Mouse (Mus musculus) T-cell, adult 2 months (primary cell): ENCODE results near the gene Ccs.
"Not testable (repeated sequence)": the region's sequence is repeated elsewhere in the genome, so short reads cannot be mapped to it uniquely, and the experiment has no call there.

Source experiments
- DNase-seq: peaks from one replicate; pipeline ENCODE4 v3.0.0; 2022; ENCODE audit warnings: low spot score

Gene Ccs

DNA sequence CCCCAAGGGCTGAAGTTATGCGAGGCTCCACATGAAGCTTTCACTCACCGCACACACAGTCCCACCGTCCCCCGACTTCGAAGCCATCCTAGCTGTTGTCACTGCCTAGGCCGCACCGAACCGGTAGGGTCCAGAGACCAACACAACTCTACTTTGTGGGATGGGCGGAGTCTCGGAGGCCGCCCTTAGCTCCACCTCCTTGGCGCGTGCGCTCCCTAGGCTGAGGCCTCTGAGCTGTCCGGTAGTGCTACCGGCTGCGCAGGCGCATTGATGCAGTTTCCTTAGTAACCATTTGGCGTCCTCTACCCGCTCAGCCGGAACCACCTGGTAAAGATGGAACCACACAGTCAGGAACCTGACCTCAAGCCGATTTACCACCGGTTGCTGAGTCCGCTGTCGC is at the start of gene Ccs, which contains the start of gene Ccdc87:
TSS of gene Ccs (minus strand) at position 184 of the 400 bp plus-strand sequence.
TSS of gene Ccdc87 (plus strand) at position 218 of the 400 bp plus-strand sequence.
- peak; percentile 97 for DNase-seq

GRCm38 (mm10) chr19:4883961-4884360 is 44.8 kb upstream of the Ccs start:
- no peak for DNase-seq

GRCm38 (mm10) chr19:4879324-4879703 is 40.2 kb upstream of the Ccs start:
- DNase-seq = no peak

DNA sequence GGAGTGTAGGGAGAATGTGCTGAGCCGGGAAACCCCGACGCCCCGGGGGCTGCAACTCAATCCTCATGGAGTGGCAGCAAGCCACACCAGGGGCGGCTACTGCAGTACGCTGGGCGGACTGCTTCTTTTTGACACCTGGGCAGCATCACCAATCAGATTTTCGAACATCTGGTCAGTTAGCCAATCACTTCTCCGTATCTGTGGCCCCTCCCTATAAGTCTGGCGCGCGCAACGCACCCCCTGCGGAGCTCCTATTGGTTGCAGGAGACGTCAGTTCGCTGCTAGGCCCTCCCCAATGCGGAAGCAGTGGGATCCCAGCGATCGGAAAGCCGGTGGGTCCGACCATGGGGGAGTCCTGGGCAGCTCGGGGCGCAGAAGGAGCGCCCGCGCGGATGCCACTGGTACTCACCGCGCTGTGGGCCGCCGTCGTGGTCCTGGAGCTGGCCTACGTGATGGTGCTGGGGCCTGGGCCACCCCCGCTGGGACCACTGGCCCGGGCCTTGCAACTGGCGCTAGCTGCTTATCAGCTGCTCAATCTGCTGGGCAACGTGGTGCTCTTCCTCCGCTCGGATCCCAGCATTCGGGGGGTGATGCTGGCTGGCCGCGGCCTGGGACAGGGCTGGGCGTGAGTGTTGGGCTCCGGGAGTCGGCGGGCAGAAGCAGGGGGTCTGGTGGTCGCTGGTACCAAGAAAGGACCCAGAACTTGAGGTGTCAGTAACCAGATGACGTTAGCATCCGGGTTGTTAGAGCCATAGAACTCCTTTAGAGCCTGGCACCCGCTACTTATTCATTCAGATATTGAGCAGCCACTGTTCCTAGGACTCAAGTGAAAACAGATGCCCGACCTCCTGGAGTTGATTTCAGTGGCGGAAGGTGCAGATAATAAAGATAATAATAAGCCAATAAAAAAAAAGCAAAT is 39.5 kb upstream of the Ccs start, which contains the start of gene Zdhhc24:
TSS of gene Zdhhc24 (plus strand) at position 264 of the 919 bp plus-strand sequence.
- DNase-seq = peak; percentile 91

GRCm38 (mm10) chr19:4877785-4878184 is 38.7 kb upstream of the Ccs start, which contains the start of gene Actn3:
TSS of gene Actn3 (minus strand) at chr19:4877909.
- DNase-seq = no peak

- no peak for DNase-seq
Measured at GRCm38 (mm10) chr19:4876755-4877154, 37.6 kb upstream of the Ccs start.

DNA sequence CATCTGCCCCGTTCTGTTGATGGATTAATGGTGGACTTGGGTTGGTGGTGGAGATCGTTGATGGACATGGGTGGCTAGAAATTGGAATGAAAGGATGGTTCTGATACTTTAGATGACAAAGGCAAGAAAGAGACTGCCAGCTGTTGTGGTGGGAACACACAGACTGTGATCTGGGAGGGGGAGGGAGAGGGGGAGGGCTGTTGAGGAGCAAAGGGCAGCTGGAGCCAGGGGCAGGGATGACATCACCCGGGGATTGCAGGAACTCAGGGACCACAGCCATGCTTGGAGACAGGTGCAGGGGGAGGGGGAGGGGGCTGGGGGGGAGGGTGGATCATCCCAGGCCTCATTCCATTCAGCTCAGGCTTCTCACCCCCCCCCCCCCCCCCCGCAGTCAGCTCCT is 37.1 kb upstream of the Ccs start:
- no peak for DNase-seq

GRCm38 (mm10) chr19:4874613-4875012 is 35.5 kb upstream of the Ccs start:
- not testable (repeated sequence) for DNase-seq

DNA sequence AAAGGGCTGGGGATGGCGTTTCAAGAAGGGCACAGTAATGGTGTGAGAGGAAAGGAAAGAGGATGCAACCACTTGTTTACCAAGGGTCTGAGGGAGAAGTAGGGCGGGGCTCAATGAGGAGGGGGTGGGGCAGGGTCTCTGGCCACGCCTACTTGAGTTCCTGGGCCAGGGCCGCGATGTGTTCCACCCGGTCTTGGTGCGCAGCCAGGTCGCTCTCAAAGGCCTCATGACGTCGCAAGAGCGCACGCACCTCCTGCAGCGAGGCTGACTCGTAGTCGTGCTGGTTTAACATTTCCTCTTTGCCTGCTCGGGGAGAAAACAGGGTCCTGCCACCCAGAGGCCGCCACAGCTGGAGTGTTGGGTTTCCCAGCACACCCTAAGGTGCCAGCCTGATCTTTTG is 26.0 kb upstream of the Ccs start:
- DNase-seq = peak; percentile 47

DNA sequence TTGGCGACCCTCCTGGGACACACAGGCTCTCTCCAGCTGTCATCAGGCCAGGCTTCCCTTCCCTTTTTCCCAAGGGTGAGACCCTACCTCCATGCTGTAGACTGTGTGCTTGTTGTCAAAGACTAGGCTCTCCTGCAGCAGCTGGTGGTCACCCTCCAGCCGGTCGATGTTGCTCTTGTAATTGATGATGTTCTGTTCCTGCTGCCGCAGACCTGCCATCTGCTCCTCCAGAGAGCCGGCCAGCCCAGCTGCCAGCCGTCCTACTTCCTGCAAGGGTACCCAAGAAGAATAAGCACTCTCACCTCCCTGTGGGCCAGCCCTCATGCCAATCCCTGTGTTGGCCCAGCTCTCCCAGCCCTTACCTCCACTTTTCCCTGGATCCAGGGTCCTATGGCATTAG is 23.9 kb upstream of the Ccs start:
- no peak for DNase-seq

GRCm38 (mm10) chr19:4859081-4859480 is 19.9 kb upstream of the Ccs start:
- DNase-seq = no peak

DNA sequence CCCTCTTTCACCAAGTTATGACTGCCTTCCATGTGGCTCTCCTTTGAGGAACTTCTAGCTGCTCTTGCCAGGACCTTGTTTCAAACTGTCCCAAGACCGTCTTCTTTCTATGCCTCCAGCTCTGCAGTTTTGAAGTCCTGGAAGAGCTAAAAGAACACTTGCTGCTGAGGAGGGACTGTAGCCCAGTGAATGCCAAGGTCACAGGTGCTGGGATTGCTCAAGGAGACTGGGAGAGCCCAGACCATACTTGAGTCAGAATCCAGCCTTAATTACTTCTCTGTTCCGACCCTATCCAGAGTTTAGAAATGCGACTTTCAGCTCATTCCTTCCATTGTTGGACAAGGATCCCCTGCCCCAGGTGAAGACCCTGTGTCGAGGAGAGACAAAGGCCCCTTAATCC is 16.8 kb upstream of the Ccs start:
- DNase-seq = no peak

DNA sequence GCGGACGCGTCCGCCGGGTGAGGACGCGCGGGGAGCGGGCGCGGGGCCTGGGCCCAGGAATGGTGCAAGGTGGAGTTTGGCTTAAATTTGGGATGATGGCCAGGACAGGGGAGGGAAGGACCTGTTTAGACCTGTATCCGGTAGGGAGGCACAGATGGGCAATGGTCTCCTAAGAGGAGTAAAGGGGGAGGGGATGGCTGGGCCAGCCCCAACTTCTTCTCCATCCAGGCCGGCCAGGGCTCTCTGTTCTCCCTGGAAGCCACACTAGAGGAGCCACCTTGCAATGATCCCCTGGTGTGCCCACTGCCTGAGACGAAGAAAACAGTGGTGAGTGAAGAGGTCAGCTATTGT is 16.3 kb upstream of the Ccs start:
- no peak for DNase-seq

- DNase-seq = peak; percentile 12
Measured at GRCm38 (mm10) chr19:4854552-4855469, 15.7 kb upstream of the Ccs start, which contains the start of gene Ctsf. TSS of gene Ctsf (plus strand) at chr19:4855130.

GRCm38 (mm10) chr19:4850281-4850680 is 11.1 kb upstream of the Ccs start:
- no peak for DNase-seq

- no peak for DNase-seq
Measured at GRCm38 (mm10) chr19:4849800-4850199, 10.7 kb upstream of the Ccs start.

- DNase-seq = peak; percentile 37
Measured at GRCm38 (mm10) chr19:4847490-4847889, 8.4 kb upstream of the Ccs start.

GRCm38 (mm10) chr19:4845846-4846245 is 6.7 kb upstream of the Ccs start:
- no peak for DNase-seq

DNA sequence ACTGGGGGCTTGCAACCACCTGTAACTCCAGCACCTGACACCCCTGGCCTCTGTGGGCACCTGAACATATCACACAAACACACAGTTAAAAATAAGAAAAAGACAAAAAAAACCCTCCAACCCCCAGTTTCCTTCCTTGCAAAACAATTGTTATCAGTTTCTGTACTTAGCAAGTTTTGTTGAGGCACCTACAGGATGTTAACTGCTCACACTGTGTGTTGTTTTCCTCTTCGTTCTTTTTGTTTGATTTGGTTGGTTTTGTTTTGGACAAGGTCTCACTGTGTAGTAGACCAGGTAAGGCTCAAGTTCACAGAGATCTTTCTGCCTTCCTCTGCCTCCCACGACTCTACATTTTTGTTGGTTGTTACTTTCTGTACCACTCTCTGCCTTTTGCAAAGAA is 3.5 kb upstream of the Ccs start:
- DNase-seq = peak; percentile 6

GRCm38 (mm10) chr19:4840848-4841247 is 1.7 kb upstream of the Ccs start:
- DNase-seq = no peak

DNA sequence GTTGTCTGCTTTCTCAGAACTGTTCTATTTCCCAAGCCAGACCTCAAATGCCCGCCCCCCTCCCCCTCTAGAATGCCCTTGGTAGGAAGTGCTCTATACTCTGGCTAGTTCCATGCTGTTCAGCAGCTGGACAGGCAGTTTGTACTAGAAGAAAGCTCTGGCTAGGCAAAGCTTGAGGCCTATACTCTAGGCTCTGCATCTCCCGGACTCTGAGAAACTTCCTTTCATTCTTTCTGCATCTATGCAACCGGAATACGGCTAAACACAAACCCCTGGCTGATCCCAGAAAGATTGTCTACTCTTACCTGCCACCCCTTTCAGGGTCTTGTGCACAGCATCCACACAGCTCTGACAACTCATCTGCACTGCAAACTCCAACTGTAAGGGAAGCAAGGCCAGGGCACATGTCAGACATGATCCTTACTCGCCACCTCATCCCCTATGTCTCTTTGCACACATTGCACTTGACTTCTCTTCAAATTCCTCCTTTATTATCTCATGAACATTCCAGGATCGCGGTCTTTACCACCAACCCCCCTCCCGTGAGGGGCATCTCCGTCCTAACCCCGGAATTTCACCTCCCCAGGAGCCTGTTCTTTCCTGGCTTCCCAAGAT is 499 bp downstream of the Ccs start:
- DNase-seq = no peak

GRCm38 (mm10) chr19:4837049-4837448 is 2.1 kb downstream of the Ccs start:
- no peak for DNase-seq
